Mouse (Mus musculus) lung, embryonic 14.5 days (tissue): ENCODE measurements around the gene Uimc1. TPM values are rescaled to one million over a fixed set of nuclear protein-coding genes. Genes with fewer than 3 reads are reported as not detected.

Experiments
- ATAC-seq: fragments of 200-750 bp; cut with Nextera tagmentation; 2 replicates; pipeline ENCODE4 v1.8.0; 2017; ENCODE audit warnings: mild to moderate bottlenecking, moderate TSS enrichment, moderate library complexity; ENCODE audit not compliant: insufficient read depth
- DNase-seq: peaks from one replicate; pipeline ENCODE4 v3.0.0-alpha.2; 2015
- H3K27ac ChIP-seq: fragments of 300-500 bp; sonication (generic); 2 replicates; pipeline ENCODE4 v1.5.1; 2014; ENCODE audit warnings: low read depth, mild to moderate bottlenecking, moderate library complexity
- H3K27me3 ChIP-seq: fragments of 300-500 bp; sonication (generic); 2 replicates; pipeline ENCODE4 v1.6.1; 2014; ENCODE audit warnings: low read length, control low read depth; ENCODE audit not compliant: insufficient read depth
- H3K36me3 ChIP-seq: fragments of 300-500 bp; sonication (generic); 2 replicates; pipeline ENCODE4 v1.6.1; 2014; ENCODE audit warnings: control low read depth; ENCODE audit not compliant: insufficient read depth
- H3K4me1 ChIP-seq: fragments of 300-500 bp; sonication (generic); 2 replicates; pipeline ENCODE4 v1.6.1; 2014; ENCODE audit warnings: antibody characterized with exemption, control low read depth; ENCODE audit not compliant: insufficient read depth
- H3K4me2 ChIP-seq: fragments of 300-500 bp; sonication (generic); 2 replicates; pipeline ENCODE4 v1.6.1; 2014; ENCODE audit warnings: mild to moderate bottlenecking
- H3K4me3 ChIP-seq: fragments of 300-500 bp; sonication (generic); 2 replicates; pipeline ENCODE4 v1.5.1; 2014; ENCODE audit warnings: low read depth, low read length
- H3K9ac ChIP-seq: fragments of 300-500 bp; sonication (generic); 2 replicates; pipeline ENCODE4 v1.6.1; 2014
- H3K9me3 ChIP-seq: fragments of 300-500 bp; sonication (generic); 2 replicates; pipeline ENCODE4 v1.6.1; 2016; ENCODE audit warnings: low read depth, low read length, control low read depth
- CTCF ChIP-seq: IDR thresholded peaks from 2 replicates; pipeline ENCODE4 v1.5.1; 2016; ENCODE audit warnings: antibody characterized with exemption, low read depth
- WGBS: fragments of 180-500 bp; shearing (Covaris S2); extraction: QIAGEN DNeasy Blood & Tissue Kit; methylation state at CpG from one replicate; pipeline ENCODE4 v1.1.7; 2014; 5-methylcytosine and 5-hydroxymethylcytosine counted together
- polyA plus RNA-seq: library from polyadenylated mRNA; unstranded; fragments of >200 nt; fragmentation: Nextera tagmentation; extraction: Ambion mirVana; gene quantifications from 2 replicates; pipeline ENCODE4 v1.2.1, GENCODE M21; 2014

Uimc1 gene
- polyA plus RNA-seq, 1 experiment from 2014 or later: 29.8 TPM

GRCm38 (mm10) chr13:55000433-55000832, 99.7 kb downstream of the Uimc1 start:
- H3K27ac ChIP-seq: no peak overlapping the region
- ATAC-seq: no peak
- no peak overlapping the region for H3K4me3 ChIP-seq
- 0 out of 2 replicates have a peak, but pooled peaks cover 4% of the 10 kb centered on the region for H3K4me1 ChIP-seq
- H3K9me3 ChIP-seq: no peaks in the 10 kb centered on the region
- no peak overlapping the region for H3K9ac ChIP-seq
- no peaks in the 10 kb centered on the region for H3K27me3 ChIP-seq
- H3K4me2 ChIP-seq: no peak overlapping the region
- WGBS: 70% methylated on average over 10 of the region's 10 CpGs
- H3K36me3 ChIP-seq: no peaks in the 10 kb centered on the region
- TF ChIP-seq CTCF: no peak
- no peak for DNase-seq

DNA sequence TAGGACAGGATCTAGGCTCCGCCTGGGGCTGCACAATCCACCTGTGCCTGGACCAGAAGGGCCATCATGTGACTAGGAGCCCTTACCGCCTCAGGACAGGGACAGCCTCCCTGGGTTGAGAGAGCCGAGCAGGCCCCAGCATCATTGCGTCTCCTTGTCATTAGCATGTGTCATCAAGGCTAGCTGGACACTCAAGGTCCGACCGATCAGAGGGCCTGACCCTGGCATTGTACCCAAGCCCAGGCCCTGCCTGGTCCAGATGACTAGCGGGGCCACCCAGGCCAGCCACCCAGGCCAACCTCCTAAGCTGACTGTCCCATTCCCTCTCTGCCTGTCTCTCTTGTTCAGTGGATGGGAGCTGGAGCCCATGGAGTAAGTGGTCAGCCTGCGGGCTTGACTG, 102.5 kb downstream of the Uimc1 start:
- Histone ChIP-seq H3K9me3 (no peaks in the 10 kb centered on the region), H3K27ac (no peak overlapping the region), H3K9ac (no peak overlapping the region), H3K4me1 (no peaks in the 10 kb centered on the region), H3K27me3 (no peaks in the 10 kb centered on the region), H3K4me3 (no peak overlapping the region), H3K4me2 (no peak overlapping the region), H3K36me3 (no peaks in the 10 kb centered on the region)
- no peak for DNase-seq
- 93% methylated on average over 8 of the region's 8 CpGs for WGBS
- no peak for TF ChIP-seq CTCF
- no peak for ATAC-seq

DNA sequence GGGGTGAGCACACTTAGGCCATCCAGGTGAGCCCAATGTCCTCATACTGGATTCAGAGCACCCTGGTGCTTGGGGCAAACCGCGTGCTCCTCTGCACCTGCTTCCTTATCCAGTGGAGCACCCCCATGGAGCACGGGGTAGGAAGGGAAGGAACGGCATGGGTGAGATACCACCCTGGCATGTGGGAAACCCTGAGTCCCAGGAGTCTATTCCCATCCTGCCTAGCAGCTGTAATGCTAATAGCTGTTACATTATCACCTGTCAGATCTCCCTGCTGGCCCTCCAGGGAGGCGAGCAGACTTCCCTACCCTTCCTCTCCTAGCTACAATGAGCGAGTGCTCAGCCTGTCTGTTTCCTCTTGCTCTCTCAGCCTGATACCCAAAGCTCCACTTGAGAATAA, 104.9 kb downstream of the Uimc1 start:
- H3K4me3 ChIP-seq: no peak overlapping the region
- H3K27me3 ChIP-seq: no peaks in the 10 kb centered on the region
- no peak for DNase-seq
- H3K27ac ChIP-seq: no peak overlapping the region
- H3K4me1 ChIP-seq: no peaks in the 10 kb centered on the region
- no peaks in the 10 kb centered on the region for H3K36me3 ChIP-seq
- no peak overlapping the region for H3K4me2 ChIP-seq
- ATAC-seq: no peak
- H3K9ac ChIP-seq: no peak overlapping the region
- WGBS: 63% methylated on average over 6 of the region's 6 CpGs
- TF ChIP-seq CTCF: no peak
- no peaks in the 10 kb centered on the region for H3K9me3 ChIP-seq

- no peaks in the 10 kb centered on the region for H3K27me3 ChIP-seq
- 23% methylated on average over 4 of the region's 4 CpGs for WGBS
- no peak overlapping the region for H3K4me2 ChIP-seq
- no peaks in the 10 kb centered on the region for H3K36me3 ChIP-seq
- H3K9ac ChIP-seq: no peak overlapping the region
- DNase-seq (no peak), ATAC-seq (no peak)
- no peaks in the 10 kb centered on the region for H3K9me3 ChIP-seq
- no peak overlapping the region for H3K27ac ChIP-seq
- H3K4me3 ChIP-seq: no peak overlapping the region
- no peak for TF ChIP-seq CTCF
- no peaks in the 10 kb centered on the region for H3K4me1 ChIP-seq
These were observed 105.5 kb downstream of the Uimc1 start for GRCm38 (mm10) chr13:54994576-54994975.

DNA sequence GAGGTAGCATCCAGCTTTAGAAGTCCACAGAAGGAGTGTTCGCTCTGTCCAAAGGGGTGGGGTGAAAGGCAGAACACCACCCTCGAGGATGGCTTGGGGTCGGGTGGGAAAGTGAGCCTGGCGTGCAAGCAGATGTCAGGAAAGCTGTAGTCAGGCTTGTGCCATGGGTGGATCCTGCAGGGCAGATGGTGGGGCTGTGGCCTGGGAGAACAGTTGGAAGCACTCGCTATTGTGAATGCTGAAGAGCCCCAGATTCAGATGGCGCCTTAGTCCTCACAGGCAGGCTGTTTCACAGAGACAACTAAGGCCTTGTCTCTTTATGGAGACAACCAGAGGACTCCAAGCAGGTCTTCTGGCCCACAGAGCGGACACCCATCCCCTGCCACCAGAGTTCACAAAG, 107.9 kb downstream of the Uimc1 start:
- H3K27me3 ChIP-seq: no peaks in the 10 kb centered on the region
- H3K36me3 ChIP-seq: no peaks in the 10 kb centered on the region
- DNase-seq: no peak
- no peak overlapping the region for H3K4me2 ChIP-seq
- no peak overlapping the region for H3K27ac ChIP-seq
- TF ChIP-seq CTCF: no peak
- no peaks in the 10 kb centered on the region for H3K9me3 ChIP-seq
- H3K4me1 ChIP-seq: no peaks in the 10 kb centered on the region
- no peak overlapping the region for H3K9ac ChIP-seq
- no peak overlapping the region for H3K4me3 ChIP-seq
- WGBS: 82% methylated on average over 7 of the region's 7 CpGs
- ATAC-seq: no peak

DNA sequence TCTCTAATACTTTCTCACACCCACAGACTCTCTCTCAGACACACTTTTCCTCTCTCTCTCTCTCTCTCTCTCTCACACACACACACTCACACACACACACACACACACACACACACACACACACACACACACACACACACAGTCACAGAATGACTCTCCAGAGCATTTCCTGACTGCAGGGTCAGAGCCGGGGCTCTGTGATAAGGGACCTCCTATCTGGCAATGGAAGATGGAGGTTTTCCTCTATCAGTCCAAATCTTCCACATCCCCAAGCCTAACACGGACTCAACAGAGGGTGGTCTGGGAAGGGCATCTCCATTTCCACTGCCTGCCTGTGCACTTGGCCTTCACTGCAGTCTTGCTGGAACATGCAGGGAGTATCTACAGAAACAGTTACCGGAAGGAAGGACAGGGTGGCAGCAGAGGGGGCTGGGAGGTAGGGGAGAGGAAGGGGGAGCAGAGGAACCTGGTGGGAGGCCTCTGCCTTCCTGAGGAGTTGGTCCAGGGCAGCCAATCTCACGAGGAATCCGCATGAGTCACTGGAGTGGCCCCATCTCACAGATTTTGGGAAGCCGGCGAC, 111.8 kb downstream of the Uimc1 start:
- 43% methylated on average over 7 of the region's 7 CpGs for WGBS
- ATAC-seq: no peak
- H3K27ac ChIP-seq: no peak overlapping the region

DNA sequence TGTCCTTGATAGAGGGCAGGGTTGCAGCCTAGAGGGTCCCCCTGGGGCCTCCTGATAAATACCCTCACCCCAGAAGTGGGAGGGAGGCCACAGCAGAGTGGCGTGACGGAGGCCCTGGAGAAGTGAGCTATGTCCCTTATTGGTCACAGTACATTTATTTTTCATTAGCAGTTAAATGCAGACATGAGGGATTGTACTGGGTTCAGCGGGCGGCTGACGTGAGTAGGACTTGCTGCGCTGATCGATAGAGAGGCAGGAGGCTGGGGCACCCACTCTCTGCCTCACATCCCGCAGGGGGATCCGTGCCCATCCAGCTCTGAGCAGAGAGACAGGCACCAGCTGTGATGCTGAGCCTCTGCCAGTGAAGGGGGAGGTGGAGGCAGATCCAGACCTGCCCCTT, 112.7 kb downstream of the Uimc1 start:
- H3K27me3 ChIP-seq: no peaks in the 10 kb centered on the region
- H3K9me3 ChIP-seq: no peaks in the 10 kb centered on the region
- TF ChIP-seq CTCF: no peak
- DNase-seq (no peak), ATAC-seq (no peak)
- H3K4me3 ChIP-seq: no peak overlapping the region
- H3K36me3 ChIP-seq: no peaks in the 10 kb centered on the region
- 72% methylated on average over 9 of the region's 9 CpGs for WGBS
- no peak overlapping the region for H3K27ac ChIP-seq
- H3K9ac ChIP-seq: no peak overlapping the region
- H3K4me2 ChIP-seq: no peak overlapping the region
- no peaks in the 10 kb centered on the region for H3K4me1 ChIP-seq

More for the DNA sequence above, 111.8 kb downstream of the Uimc1 start:
- Histone ChIP-seq H3K4me3 (no peak overlapping the region), H3K9me3 (no peaks in the 10 kb centered on the region), H3K27me3 (no peaks in the 10 kb centered on the region), H3K4me1 (no peaks in the 10 kb centered on the region), H3K36me3 (no peaks in the 10 kb centered on the region), H3K4me2 (no peak overlapping the region), H3K9ac (no peak overlapping the region)
- TF ChIP-seq CTCF: no peak
- DNase-seq: no peak

DNA sequence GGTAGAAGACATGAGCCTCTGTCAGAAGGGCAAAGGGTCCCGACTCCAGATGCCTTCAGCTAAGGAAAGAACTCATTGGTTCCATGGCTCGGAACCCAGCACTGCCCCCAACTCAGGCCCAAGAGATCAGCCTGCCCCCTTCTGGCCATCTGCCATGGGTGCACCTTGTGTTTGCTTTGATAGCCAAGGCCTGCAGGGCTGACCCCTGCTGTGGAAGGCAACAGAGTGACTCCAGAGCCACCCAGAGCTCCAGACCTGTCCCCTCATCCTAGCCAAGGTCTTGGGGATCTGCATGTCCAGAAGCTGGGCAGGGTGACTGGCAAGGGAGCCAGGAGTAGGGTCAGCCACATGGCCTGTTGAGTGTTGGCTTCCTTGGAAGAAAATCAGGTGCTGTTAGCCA, 116.5 kb downstream of the Uimc1 start:
- Histone ChIP-seq H3K36me3 (no peaks in the 10 kb centered on the region), H3K4me3 (no peak overlapping the region), H3K4me1 (no peaks in the 10 kb centered on the region), H3K9me3 (no peaks in the 10 kb centered on the region), H3K27me3 (no peaks in the 10 kb centered on the region), H3K4me2 (no peak overlapping the region), H3K27ac (no peak overlapping the region), H3K9ac (no peak overlapping the region)
- TF ChIP-seq CTCF: peak; percentile 61
- ATAC-seq (no peak), DNase-seq (peak; percentile 48)
- 50% methylated on average over 2 of the region's 2 CpGs for WGBS
